Mouse (Mus musculus) embryonic facial prominence, embryonic 11.5 days (tissue): ENCODE data around the gene Tacc2. TPM values are rescaled to one million over a fixed set of nuclear protein-coding genes. Genes with fewer than 3 reads are reported as not detected.

Source experiments
- ATAC-seq: fragments of 200-750 bp; cut with Nextera tagmentation; replicated peaks from 2 replicates; pipeline ENCODE4 v1.8.0; 2017; ENCODE audit warnings: low read depth; ENCODE audit not compliant: insufficient number of reproducible peaks, low FRiP score, low TSS enrichment
- DNase-seq: peaks from one replicate; pipeline ENCODE4 v3.0.0-alpha.2; 2015; ENCODE audit warnings: low spot score
- H3K27ac ChIP-seq: fragments of 300-500 bp; sonication (generic); replicated peaks from 2 replicates; pipeline ENCODE4 v1.5.1; 2014; ENCODE audit warnings: mild to moderate bottlenecking, low read depth, low read length, control low read depth
- H3K27me3 ChIP-seq: fragments of 300-500 bp; sonication (generic); 2 replicates; pipeline ENCODE4 v1.6.1; 2014; ENCODE audit warnings: mild to moderate bottlenecking, low read length, moderate library complexity, mixed read lengths; ENCODE audit not compliant: control insufficient read depth, insufficient read depth
- H3K36me3 ChIP-seq: fragments of 300-500 bp; sonication (generic); replicated peaks from 2 replicates; pipeline ENCODE4 v1.6.1; 2014; ENCODE audit warnings: low read depth, mild to moderate bottlenecking, low read length, moderate library complexity, mixed read lengths; ENCODE audit not compliant: control insufficient read depth, insufficient read depth
- H3K4me1 ChIP-seq: fragments of 300-500 bp; sonication (generic); 2 replicates; pipeline ENCODE4 v1.6.1; 2014; ENCODE audit warnings: low read length, mixed read lengths; ENCODE audit not compliant: control insufficient read depth, insufficient read depth
- H3K4me2 ChIP-seq: fragments of 300-500 bp; sonication (generic); 2 replicates; pipeline ENCODE4 v1.6.1; 2014; ENCODE audit warnings: low read depth, mild to moderate bottlenecking, control low read depth, low read length, moderate library complexity
- H3K4me3 ChIP-seq: fragments of 300-500 bp; sonication (generic); 2 replicates; pipeline ENCODE4 v1.5.1; 2014; ENCODE audit warnings: low read depth, low read length, control low read depth
- H3K9ac ChIP-seq: fragments of 300-500 bp; sonication (generic); replicated peaks from 2 replicates; pipeline ENCODE4 v1.6.1; 2014; ENCODE audit warnings: mild to moderate bottlenecking, control low read depth, low read length
- H3K9me3 ChIP-seq: fragments of 300-500 bp; sonication (generic); replicated peaks from 2 replicates; pipeline ENCODE4 v1.6.1; 2016; ENCODE audit warnings: mild to moderate bottlenecking, low read length, inconsistent platforms, mixed read lengths; ENCODE audit not compliant: control insufficient read depth
- WGBS: fragments of 180-500 bp; shearing (Covaris S2); extraction: QIAGEN DNeasy Blood & Tissue Kit; methylation state at CpG from one replicate; pipeline ENCODE4 v1.1.7; 2014; 5-methylcytosine and 5-hydroxymethylcytosine counted together
- polyA plus RNA-seq: library from polyadenylated mRNA; unstranded; fragments of >200 nt; fragmentation: Nextera tagmentation; extraction: Ambion mirVana; gene quantifications from 2 replicates; pipeline ENCODE4 v1.2.1, GENCODE M21; 2014

The Tacc2 gene
- polyA plus RNA-seq, 1 experiment from 2014 or later = 39.9 TPM

- no peak overlapping the region for H3K4me3 ChIP-seq
- no peak overlapping the region for H3K27ac ChIP-seq
- H3K9me3 ChIP-seq = no peaks in the 10 kb centered on the region
- H3K36me3 ChIP-seq = no peaks in the 10 kb centered on the region
- H3K4me2 ChIP-seq = no peak overlapping the region
- no peak overlapping the region for H3K9ac ChIP-seq
- peak; percentile 48 for DNase-seq
- H3K27me3 ChIP-seq = no peaks in the 10 kb centered on the region
- H3K4me1 ChIP-seq = no peaks in the 10 kb centered on the region
- WGBS = 28% methylated on average over 6 of the region's 6 CpGs
- no peak for ATAC-seq
These were observed 27.9 kb downstream of the Tacc2 start for GRCm38 (mm10) chr7:130605111-130605510.

GRCm38 (mm10) chr7:130606958-130607357 lies 29.7 kb downstream of the Tacc2 start:
- Histone ChIP-seq H3K27ac (no peak overlapping the region), H3K4me2 (no peak overlapping the region), H3K36me3 (no peaks in the 10 kb centered on the region), H3K4me1 (no peaks in the 10 kb centered on the region), H3K9me3 (no peaks in the 10 kb centered on the region), H3K9ac (no peak overlapping the region), H3K27me3 (no peaks in the 10 kb centered on the region), H3K4me3 (no peak overlapping the region)
- 80% methylated on average over 4 of the region's 4 CpGs for WGBS
- DNase-seq (no peak), ATAC-seq (no peak)

DNA sequence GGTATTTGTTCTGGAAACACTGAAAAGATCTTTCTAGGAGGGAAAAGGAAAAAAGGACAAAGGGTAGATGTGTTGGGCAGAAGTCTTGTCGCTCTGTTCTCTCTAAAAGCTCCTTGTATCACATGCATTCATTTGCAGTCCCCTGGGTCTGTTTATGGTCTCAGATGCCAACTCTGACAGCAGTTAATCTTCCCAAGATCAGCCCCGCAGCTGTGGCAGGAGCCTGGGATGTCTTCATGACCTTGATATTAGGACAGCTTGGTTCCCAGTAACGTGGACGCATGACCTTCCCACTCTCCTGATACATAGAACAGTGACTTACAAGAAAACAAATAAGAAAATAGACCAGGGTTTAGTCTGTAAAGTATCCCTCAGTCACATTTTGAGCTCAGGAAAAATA lies 36.7 kb downstream of the Tacc2 start:
- ATAC-seq = no peak
- Histone ChIP-seq H3K4me2 (no peak overlapping the region), H3K9me3 (no peaks in the 10 kb centered on the region), H3K4me1 (no peaks in the 10 kb centered on the region), H3K27me3 (no peaks in the 10 kb centered on the region), H3K4me3 (no peak overlapping the region), H3K36me3 (no peaks in the 10 kb centered on the region), H3K9ac (no peak overlapping the region), H3K27ac (no peak overlapping the region)
- 64% methylated on average over 4 of the region's 4 CpGs for WGBS
- no peak for DNase-seq

DNA sequence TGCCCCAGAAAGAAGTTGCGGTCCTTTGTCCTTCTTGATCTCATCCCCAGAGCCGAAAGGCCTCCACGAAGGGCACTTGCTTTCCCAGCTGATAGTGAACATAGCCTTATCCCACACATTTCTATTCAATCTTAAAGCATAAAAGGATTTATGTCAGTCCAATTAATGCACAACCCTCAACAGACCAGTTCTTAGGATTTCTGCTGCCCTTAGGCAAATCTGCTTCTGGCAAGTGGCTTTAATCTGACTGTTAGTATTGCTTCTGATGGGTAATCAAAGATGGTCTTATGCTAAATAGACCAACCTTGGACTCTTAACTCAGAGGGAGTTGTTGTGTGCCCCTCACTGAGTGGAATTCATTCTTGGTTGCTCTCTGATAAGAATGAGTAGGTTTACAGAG lies 40.4 kb downstream of the Tacc2 start:
- ATAC-seq = no peak
- Histone ChIP-seq H3K4me2 (no peak overlapping the region), H3K36me3 (no peaks in the 10 kb centered on the region), H3K9ac (no peak overlapping the region), H3K4me1 (no peaks in the 10 kb centered on the region), H3K27me3 (no peaks in the 10 kb centered on the region), H3K27ac (no peak overlapping the region), H3K4me3 (no peak overlapping the region), H3K9me3 (no peaks in the 10 kb centered on the region)
- WGBS = 90% methylated on average over 3 of the region's 3 CpGs
- no peak for DNase-seq

DNA sequence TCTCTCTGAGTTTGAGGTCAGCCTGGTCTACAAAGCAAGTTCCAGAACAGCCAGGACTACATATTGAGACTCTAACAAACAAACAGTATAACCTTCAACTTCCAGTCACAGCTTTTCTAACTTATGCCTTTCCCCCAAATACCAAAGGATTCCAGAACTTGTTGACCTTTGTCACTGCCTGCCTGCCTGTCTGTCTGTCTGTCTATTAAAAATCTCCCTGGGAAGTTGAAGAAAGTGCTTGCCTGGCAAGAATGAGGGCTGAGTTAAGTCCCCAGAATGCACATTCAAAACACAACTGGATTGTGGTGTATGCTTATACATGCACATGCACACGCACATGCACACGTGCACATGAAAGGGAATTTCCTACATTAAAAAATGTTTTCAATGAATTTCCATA lies 43.8 kb downstream of the Tacc2 start:
- H3K9me3 ChIP-seq = no peaks in the 10 kb centered on the region
- H3K4me1 ChIP-seq = no peaks in the 10 kb centered on the region
- DNase-seq = no peak
- H3K36me3 ChIP-seq = no peaks in the 10 kb centered on the region
- no peak overlapping the region for H3K4me3 ChIP-seq
- no peak overlapping the region for H3K27ac ChIP-seq
- WGBS = 87% methylated on average over 2 of the region's 2 CpGs
- H3K27me3 ChIP-seq = no peaks in the 10 kb centered on the region
- no peak overlapping the region for H3K4me2 ChIP-seq
- no peak overlapping the region for H3K9ac ChIP-seq
- no peak for ATAC-seq

DNA sequence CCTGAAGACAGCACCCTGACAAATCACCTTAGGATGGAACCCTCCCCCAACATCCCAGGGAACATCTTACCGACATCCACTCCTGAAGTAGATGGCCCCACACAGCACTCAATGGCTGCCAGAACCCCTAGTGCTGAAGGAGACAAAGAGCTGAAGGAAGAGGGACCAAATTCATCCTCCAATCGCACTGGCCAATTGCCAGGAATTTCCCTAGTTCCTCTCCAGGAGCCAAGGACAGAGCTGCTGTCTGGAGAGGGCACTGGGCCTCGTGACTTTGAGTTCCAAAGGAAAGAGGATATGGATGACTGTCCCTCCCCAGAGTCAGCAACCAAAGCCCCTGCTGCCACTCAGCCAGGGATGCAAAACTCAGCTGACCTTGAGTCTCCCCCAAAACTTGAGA lies 44.7 kb downstream of the Tacc2 start:
- Histone ChIP-seq H3K4me3 (no peak overlapping the region), H3K27me3 (no peaks in the 10 kb centered on the region), H3K4me1 (no peaks in the 10 kb centered on the region), H3K27ac (no peak overlapping the region), H3K36me3 (no peaks in the 10 kb centered on the region), H3K4me2 (no peak overlapping the region), H3K9ac (no peak overlapping the region), H3K9me3 (no peaks in the 10 kb centered on the region)
- DNase-seq (no peak), ATAC-seq (no peak)
- WGBS = 55% methylated on average over 3 of the region's 3 CpGs

DNA sequence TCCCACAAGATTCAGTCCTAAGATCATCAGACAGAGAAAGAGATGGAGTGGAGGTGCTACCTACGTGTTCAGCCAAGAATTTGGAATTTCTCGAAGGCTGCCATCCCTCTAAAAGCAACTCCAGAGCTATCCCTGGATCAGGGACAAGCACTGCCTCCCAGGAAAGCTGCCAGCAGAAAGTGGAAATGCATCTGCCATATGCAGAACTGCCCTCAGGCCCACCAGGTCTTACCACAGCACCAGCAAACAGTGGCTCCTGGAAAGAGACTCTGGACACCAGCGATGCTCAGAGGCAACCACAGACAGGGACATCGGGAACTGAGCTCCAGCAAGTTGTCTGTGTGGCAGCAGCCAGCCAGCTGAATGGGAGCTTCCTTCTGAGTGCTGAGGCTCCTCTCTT lies 45.1 kb downstream of the Tacc2 start:
- WGBS = 84% methylated on average over 4 of the region's 4 CpGs
- Histone ChIP-seq H3K4me3 (no peak overlapping the region), H3K9me3 (no peaks in the 10 kb centered on the region), H3K9ac (no peak overlapping the region), H3K27me3 (no peaks in the 10 kb centered on the region), H3K4me2 (no peak overlapping the region), H3K27ac (no peak overlapping the region), H3K36me3 (no peaks in the 10 kb centered on the region), H3K4me1 (no peaks in the 10 kb centered on the region)
- DNase-seq = no peak
- no peak for ATAC-seq

DNA sequence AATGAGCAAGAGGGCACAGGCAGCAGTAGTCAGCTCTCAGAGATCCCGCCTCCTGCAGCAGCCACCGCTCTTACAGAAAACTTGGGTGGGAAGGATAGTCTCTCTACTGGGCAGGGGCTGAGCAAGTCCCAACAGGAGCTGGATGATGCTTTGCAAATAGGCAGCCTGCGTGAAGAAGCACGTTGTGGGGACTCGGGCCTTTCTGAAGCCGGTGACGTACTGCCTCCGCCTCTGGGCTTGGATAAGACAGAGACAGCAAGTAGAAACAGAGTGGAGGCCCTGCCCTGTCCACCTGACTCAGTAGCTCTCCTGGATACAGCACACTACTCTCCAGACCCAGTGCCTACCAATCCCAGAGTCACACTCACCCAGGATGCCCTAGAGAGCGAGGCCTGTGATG lies 47.1 kb downstream of the Tacc2 start:
- H3K27ac ChIP-seq = no peak overlapping the region
- no peak for DNase-seq
- 87% methylated on average over 9 of the region's 9 CpGs for WGBS

More for the DNA sequence above, 47.1 kb downstream of the Tacc2 start:
- Histone ChIP-seq H3K9ac (no peak overlapping the region; the same call in 1 of the 2 replicates), H3K4me2 (no peak overlapping the region), H3K4me1 (no peaks in the 10 kb centered on the region), H3K36me3 (no peaks in the 10 kb centered on the region), H3K9me3 (no peaks in the 10 kb centered on the region), H3K27me3 (no peaks in the 10 kb centered on the region), H3K4me3 (no peak overlapping the region)
- ATAC-seq = no peak
